Mouse (Mus musculus) cerebral cortex, adult 2 months (tissue): ENCODE data around the gene Crocc2.

Experiments
- WGBS: fragments of 180-500 bp; shearing (Covaris S2); methylation state at CpG from one replicate; pipeline ENCODE4 v1.1.7; 2018; 5-methylcytosine and 5-hydroxymethylcytosine counted together

Gene Crocc2

GRCm38 (mm10) chr1:93168295-93168775, at the start of gene Crocc2:
Crocc2 (plus strand) TSS chr1:93168725.
- WGBS, result 41% methylated on average over 10 of the region's 10 CpGs

GRCm38 (mm10) chr1:93118816-93119215, 49.7 kb upstream of the Crocc2 start:
- WGBS, result 53% methylated on average over 4 of the region's 4 CpGs

GRCm38 (mm10) chr1:93123179-93123854, 45.2 kb upstream of the Crocc2 start:
- 89% methylated on average over 11 of the region's 11 CpGs for WGBS

GRCm38 (mm10) chr1:93124066-93124465, 44.5 kb upstream of the Crocc2 start:
- WGBS, result 71% methylated on average over 8 of the region's 8 CpGs

GRCm38 (mm10) chr1:93125256-93125655, 43.3 kb upstream of the Crocc2 start:
- 53% methylated on average over 5 of the region's 5 CpGs for WGBS

GRCm38 (mm10) chr1:93128209-93128608, 40.3 kb upstream of the Crocc2 start:
- 90% methylated on average over 8 of the region's 8 CpGs for WGBS

- 29% methylated on average over 6 of the region's 6 CpGs for WGBS
These were observed 39.7 kb upstream of the Crocc2 start for GRCm38 (mm10) chr1:93128710-93129349.

- 77% methylated on average over 10 of the region's 10 CpGs for WGBS
These were observed 38.1 kb upstream of the Crocc2 start for GRCm38 (mm10) chr1:93130242-93130983.

GRCm38 (mm10) chr1:93132676-93133075, 35.8 kb upstream of the Crocc2 start:
- WGBS, result 78% methylated on average over 8 of the region's 8 CpGs

GRCm38 (mm10) chr1:93135036-93135526, 33.4 kb upstream of the Crocc2 start, which contains the start of gene Agxt:
Agxt (plus strand) TSS chr1:93135240.
- 90% methylated on average over 12 of the region's 12 CpGs for WGBS

- 85% methylated on average over 6 of the region's 6 CpGs for WGBS
These were observed 30.0 kb upstream of the Crocc2 start for GRCm38 (mm10) chr1:93138534-93138933.

- 53% methylated on average over 7 of the region's 7 CpGs for WGBS
These were observed 28.8 kb upstream of the Crocc2 start for GRCm38 (mm10) chr1:93139713-93140112.

GRCm38 (mm10) chr1:93142871-93143270, 25.7 kb upstream of the Crocc2 start:
- WGBS, result 76% methylated on average over 1 of the region's 1 CpGs

GRCm38 (mm10) chr1:93144176-93144575, 24.3 kb upstream of the Crocc2 start:
- 86% methylated on average over 9 of the region's 9 CpGs for WGBS

- 71% methylated on average over 2 of the region's 2 CpGs for WGBS
These were observed 17.4 kb upstream of the Crocc2 start for GRCm38 (mm10) chr1:93150907-93151661.

GRCm38 (mm10) chr1:93157566-93157965, 11.0 kb upstream of the Crocc2 start:
- 85% methylated on average over 4 of the region's 4 CpGs for WGBS

- WGBS, result 79% methylated on average over 8 of the region's 8 CpGs
These were observed 9.6 kb upstream of the Crocc2 start for GRCm38 (mm10) chr1:93158916-93159315.

GRCm38 (mm10) chr1:93159566-93160500, 8.7 kb upstream of the Crocc2 start:
- WGBS, result 70% methylated on average over 21 of the region's 21 CpGs

- 90% methylated on average over 8 of the region's 8 CpGs for WGBS
These were observed 7.9 kb upstream of the Crocc2 start, which contains the start of gene 2310007B03Rik for GRCm38 (mm10) chr1:93160501-93161133. 2310007B03Rik (minus strand) TSS chr1:93160948.

GRCm38 (mm10) chr1:93161350-93161749, 7.2 kb upstream of the Crocc2 start:
- 78% methylated on average over 8 of the region's 8 CpGs for WGBS
